Mouse (Mus musculus) hindbrain, postnatal 0 days (tissue): ENCODE measurements around the gene Fhad1. TPM values are rescaled to one million over a fixed set of nuclear protein-coding genes. Genes with fewer than 3 reads are reported as not detected.

Experiments used
- ATAC-seq: fragments of 200-750 bp; cut with Nextera tagmentation; 2 replicates; pipeline ENCODE4 v1.8.0; 2017; ENCODE audit warnings: mild to moderate bottlenecking, moderate TSS enrichment, moderate library complexity
- DNase-seq: peaks from one replicate; pipeline ENCODE4 v3.0.0-alpha.2; 2015; ENCODE audit warnings: low spot score
- H3K27ac ChIP-seq: fragments of 300-500 bp; sonication (generic); 2 replicates; pipeline ENCODE4 v1.5.1; 2014; ENCODE audit warnings: mild to moderate bottlenecking
- H3K27me3 ChIP-seq: fragments of 300-500 bp; sonication (generic); 2 replicates; pipeline ENCODE4 v1.6.1; 2014; ENCODE audit warnings: low read length, mixed read lengths; ENCODE audit not compliant: insufficient read depth
- H3K36me3 ChIP-seq: fragments of 300-500 bp; sonication (generic); 2 replicates; pipeline ENCODE4 v1.6.1; 2014; ENCODE audit warnings: low read length, mixed read lengths; ENCODE audit not compliant: insufficient read depth
- H3K4me1 ChIP-seq: fragments of 300-500 bp; sonication (generic); 2 replicates; pipeline ENCODE4 v1.6.1; 2014; ENCODE audit warnings: antibody characterized with exemption, low read length, mixed read lengths; ENCODE audit not compliant: insufficient read depth
- H3K4me2 ChIP-seq: fragments of 300-500 bp; sonication (generic); 2 replicates; pipeline ENCODE4 v1.6.1; 2014; ENCODE audit warnings: low read depth, mild to moderate bottlenecking, low read length, moderate library complexity, mixed read lengths
- H3K4me3 ChIP-seq: fragments of 300-500 bp; sonication (generic); 2 replicates; pipeline ENCODE4 v1.5.1; 2014; ENCODE audit warnings: low read length
- H3K9ac ChIP-seq: fragments of 300-500 bp; sonication (generic); replicated peaks from 2 replicates; pipeline ENCODE4 v1.6.1; 2014; ENCODE audit warnings: mild to moderate bottlenecking, low read length, moderate library complexity, mixed read lengths
- H3K9me3 ChIP-seq: fragments of 300-500 bp; sonication (generic); 2 replicates; pipeline ENCODE4 v1.6.1; 2016; ENCODE audit warnings: low read length, mixed read lengths
- CTCF ChIP-seq: IDR thresholded peaks from 2 replicates; pipeline ENCODE4 v1.5.1; 2016; ENCODE audit warnings: antibody characterized with exemption, control low read depth, low read depth
- WGBS: fragments of 180-500 bp; shearing (Covaris S2); extraction: QIAGEN DNeasy Blood & Tissue Kit; methylation state at CpG from one replicate; pipeline ENCODE4 v1.1.7; 2014; 5-methylcytosine and 5-hydroxymethylcytosine counted together
- polyA plus RNA-seq: library from polyadenylated mRNA; unstranded; fragments of >200 nt; fragmentation: Nextera tagmentation; extraction: Ambion mirVana; gene quantifications from 2 replicates; pipeline ENCODE4 v1.2.1, GENCODE M21; 2015
- total RNA-seq: library from RNA; depleted of rRNA; stranded (reverse); fragments of >200 nt; gene quantifications from 2 replicates; pipeline ENCODE4 v1.2.3, GENCODE M21; 2014

Fhad1 gene
- total and polyA plus RNA-seq, 2 experiments from 2014 or later: 2.0 to 5.8 TPM

GRCm38 (mm10) chr4:141960037-141960436 lies 54.8 kb downstream of the Fhad1 start:
- no peak overlapping the region for H3K4me3 ChIP-seq
- no peak overlapping the region for H3K4me2 ChIP-seq
- peaks cover 8% of the 10 kb centered on the region; the same call in 1 of the 2 replicates for H3K9me3 ChIP-seq
- ATAC-seq: no peak
- no peak for DNase-seq
- no peaks in the 10 kb centered on the region for H3K36me3 ChIP-seq
- H3K9ac ChIP-seq: no peak overlapping the region
- no peaks in the 10 kb centered on the region for H3K27me3 ChIP-seq
- 85% methylated on average over 8 of the region's 8 CpGs for WGBS
- H3K4me1 ChIP-seq: peaks cover 7% of the 10 kb centered on the region; the same call in 1 of the 2 replicates
- no peak overlapping the region for H3K27ac ChIP-seq
- TF ChIP-seq CTCF: no peak

GRCm38 (mm10) chr4:141959615-141960014 lies 55.3 kb downstream of the Fhad1 start:
- Histone ChIP-seq H3K9ac (no peak overlapping the region), H3K9me3 (peaks cover 8% of the 10 kb centered on the region; the same call in 1 of the 2 replicates), H3K4me3 (no peak overlapping the region), H3K27ac (no peak overlapping the region), H3K27me3 (no peaks in the 10 kb centered on the region), H3K36me3 (no peaks in the 10 kb centered on the region), H3K4me2 (no peak overlapping the region), H3K4me1 (peaks cover 7% of the 10 kb centered on the region; the same call in 1 of the 2 replicates)
- TF ChIP-seq CTCF: no peak
- DNase-seq (no peak), ATAC-seq (no peak)
- WGBS: 77% methylated on average over 4 of the region's 4 CpGs

GRCm38 (mm10) chr4:141958614-141959375 lies 56.1 kb downstream of the Fhad1 start:
- DNase-seq (no peak), ATAC-seq (peak; percentile 48)
- H3K9me3 ChIP-seq: peaks cover 8% of the 10 kb centered on the region; the same call in 1 of the 2 replicates
- no peak for TF ChIP-seq CTCF
- no peaks in the 10 kb centered on the region for H3K27me3 ChIP-seq
- no peak overlapping the region for H3K27ac ChIP-seq
- H3K4me3 ChIP-seq: no peak overlapping the region
- no peak overlapping the region; the same call in 1 of the 2 replicates for H3K4me2 ChIP-seq
- H3K9ac ChIP-seq: no peak overlapping the region
- H3K4me1 ChIP-seq: 0 out of 2 replicates have a peak, but pooled peaks cover 7% of the 10 kb centered on the region
- WGBS: 53% methylated on average over 7 of the region's 7 CpGs
- no peaks in the 10 kb centered on the region for H3K36me3 ChIP-seq

- WGBS: 4% methylated on average over 9 of the region's 9 CpGs
- Histone ChIP-seq H3K36me3 (no peaks in the 10 kb centered on the region), H3K9ac (no peak overlapping the region)
Measured at GRCm38 (mm10) chr4:141958188-141958587, 56.7 kb downstream of the Fhad1 start.

GRCm38 (mm10) chr4:141957740-141958139 lies 57.1 kb downstream of the Fhad1 start:
- Histone ChIP-seq H3K36me3 (no peaks in the 10 kb centered on the region), H3K9ac (no peak overlapping the region), H3K9me3 (peaks cover 8% of the 10 kb centered on the region; the same call in 1 of the 2 replicates), H3K27ac (no peak overlapping the region), H3K4me1 (0 out of 2 replicates have a peak, but pooled peaks cover 7% of the 10 kb centered on the region), H3K4me3 (no peak overlapping the region), H3K27me3 (no peaks in the 10 kb centered on the region), H3K4me2 (no peak overlapping the region)
- TF ChIP-seq CTCF: no peak
- ATAC-seq (peak; percentile 42), DNase-seq (no peak)
- 35% methylated on average over 11 of the region's 11 CpGs for WGBS

More at GRCm38 (mm10) chr4:141958188-141958587, 56.7 kb downstream of the Fhad1 start:
- no peak overlapping the region for H3K27ac ChIP-seq
- no peak overlapping the region for H3K4me3 ChIP-seq
- peaks cover 8% of the 10 kb centered on the region; the same call in 1 of the 2 replicates for H3K9me3 ChIP-seq
- peak; percentile 96 for TF ChIP-seq CTCF
- no peaks in the 10 kb centered on the region for H3K27me3 ChIP-seq
- DNase-seq (peak; percentile 90), ATAC-seq (peak; percentile 76)
- H3K4me2 ChIP-seq: no peak overlapping the region; the same call in 1 of the 2 replicates
- H3K4me1 ChIP-seq: 0 out of 2 replicates have a peak, but pooled peaks cover 7% of the 10 kb centered on the region

- Histone ChIP-seq H3K9me3 (peaks cover 7% of the 10 kb centered on the region; the same call in 1 of the 2 replicates), H3K27me3 (no peaks in the 10 kb centered on the region), H3K4me3 (no peak overlapping the region), H3K27ac (no peak overlapping the region), H3K36me3 (no peaks in the 10 kb centered on the region), H3K9ac (no peak overlapping the region), H3K4me1 (0 out of 2 replicates have a peak, but pooled peaks cover 7% of the 10 kb centered on the region), H3K4me2 (no peak overlapping the region)
- TF ChIP-seq CTCF: no peak
- ATAC-seq (no peak), DNase-seq (no peak)
- WGBS: 94% methylated on average over 5 of the region's 5 CpGs
Measured at GRCm38 (mm10) chr4:141956931-141957330, 58.0 kb downstream of the Fhad1 start.
